8 mouse cellular contexts compared by ENCODE assay signal in the genomic region with DNA sequence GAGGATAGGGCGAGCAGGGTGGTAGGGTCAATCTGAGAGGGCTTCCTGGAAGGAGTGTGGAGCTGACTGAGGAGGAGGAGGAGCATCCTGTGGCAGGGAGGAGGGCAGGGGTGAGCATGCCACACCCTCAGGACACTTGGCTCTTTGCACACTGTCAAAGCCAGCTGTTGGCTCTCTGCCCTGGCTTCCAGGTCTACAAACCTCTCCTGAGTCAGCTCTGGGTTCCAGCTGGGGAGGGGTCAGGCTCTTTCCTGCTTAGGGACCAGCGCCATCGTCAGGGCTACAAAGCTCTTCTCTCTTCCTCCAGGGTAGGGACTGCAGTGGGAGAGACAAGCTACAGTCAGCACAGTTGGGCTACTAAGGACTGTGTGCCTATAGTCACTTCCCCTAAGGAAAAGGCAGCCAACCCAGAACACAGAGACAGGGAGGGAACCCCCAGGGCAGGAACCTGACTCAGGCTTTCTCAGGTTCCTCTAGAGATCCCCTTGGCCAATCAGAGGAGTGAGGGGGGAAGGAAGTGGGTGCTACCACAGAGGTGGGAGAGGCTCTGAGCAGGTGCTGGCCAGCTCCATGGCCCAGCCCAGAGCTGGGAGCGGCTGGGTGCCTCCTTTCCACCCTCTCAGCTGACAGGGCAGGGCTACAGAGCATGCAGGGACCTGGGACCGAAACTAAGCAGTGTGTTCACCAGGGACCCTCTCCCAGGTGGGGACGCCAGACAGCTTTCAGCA. TPM values are rescaled to one million over a fixed set of nuclear protein-coding genes. Genes with fewer than 3 reads are reported as not detected.
DNase-seq lines count a peak whose midpoint lies in the region; ATAC-seq and TF ChIP-seq lines count a peak whose summit lies in the region.
"Had no signal": no experiment of that assay in that cellular context is flagged by ENCODE, and none has a peak within 500 bp of the region (broad histone marks: within the 10 kb centered on the region; RNA-seq: fewer than 3 reads in every experiment).

No protein-coding gene starts in this region.

- 51% methylated on average over 6 of the region's 6 CpGs for WGBS in heart, embryonic 15.5 days
- 40% methylated on average over 6 of the region's 6 CpGs for WGBS in liver, postnatal 0 days (ENCODE audit: insufficient replicate concordance)

- peak overlapping the region; percentile 55 for H3K27ac ChIP-seq in heart, embryonic 15.5 days
- no peak overlapping the region for H3K27ac ChIP-seq in liver, postnatal 0 days (ENCODE audit: low read depth)

- H3K4me3 ChIP-seq in heart, embryonic 15.5 days, result no peak overlapping the region
- no peak overlapping the region for H3K4me3 ChIP-seq in liver, postnatal 0 days (ENCODE audit: low read depth, low read length)
- H3K4me3 ChIP-seq: myocyte had no signal

- H3K4me1 ChIP-seq in heart, embryonic 15.5 days (replicated peaks), result peaks cover 48% of the 10 kb centered on the region
- peaks cover 2% of the 10 kb centered on the region; the same call in 1 of the 2 replicates for H3K4me1 ChIP-seq in liver, postnatal 0 days (ENCODE audit: insufficient read depth)

- ATAC-seq in heart, embryonic 15.5 days (replicated peaks; ENCODE audit: insufficient number of reproducible peaks, insufficient read depth, low FRiP score, low read depth), result 0 out of 2 replicates have a peak, but pooled peaks have one; percentile 38
- no peak; the same call in 1 of the 2 replicates for ATAC-seq in liver, postnatal 0 days

- DNase-seq in urinary bladder, postnatal 14 days (ENCODE audit: low spot score), result peak; percentile 69
- DNase-seq in urinary bladder, adult 18-20 months (ENCODE audit: low spot score in 2 of 2), result no peak
- peak; percentile 24 for DNase-seq in liver, postnatal 0 days
- DNase-seq in layer of hippocampus, adult 9-11 months, result no peak
- DNase-seq in gastrocnemius, postnatal 10 days, result no peak
- no peak for DNase-seq in layer of hippocampus, adult 8-10 months (ENCODE audit: low spot score in 2 of 2)

- H3K9me3 ChIP-seq in heart, embryonic 15.5 days (replicated peaks), result no peaks in the 10 kb centered on the region
- no peaks in the 10 kb centered on the region for H3K9me3 ChIP-seq in liver, postnatal 0 days (ENCODE audit: low read length)

- TF ChIP-seq EP300 in liver, postnatal 0 days (IDR thresholded peaks at IDR 0.05; ENCODE audit: low read depth), result no peak

- H3K27me3 ChIP-seq in heart, embryonic 15.5 days, result no peaks in the 10 kb centered on the region
- H3K27me3 ChIP-seq in liver, postnatal 0 days (ENCODE audit: insufficient read depth, low read length), result no peaks in the 10 kb centered on the region

- H3K4me2 ChIP-seq in heart, embryonic 15.5 days, result no peak overlapping the region
- H3K4me2 ChIP-seq in liver, postnatal 0 days (ENCODE audit: low read depth, low read length), result no peak overlapping the region

- no peak overlapping the region for H3K9ac ChIP-seq in heart, embryonic 15.5 days
- no peak overlapping the region for H3K9ac ChIP-seq in liver, postnatal 0 days (replicated peaks)

- TF ChIP-seq CTCF in liver, postnatal 0 days (IDR thresholded peaks at IDR 0.05; ENCODE audit: low read depth), result no peak

- H3K36me3 ChIP-seq in heart, embryonic 15.5 days, result no peaks in the 10 kb centered on the region
- H3K36me3 ChIP-seq in liver, postnatal 0 days (replicated peaks; ENCODE audit: insufficient read depth, low read length), result no peaks in the 10 kb centered on the region

RNA-seq across cellular contexts. Expression of a gene that starts 24.8 kb away (rescaled TPM):
- 0.64 and 0.94 TPM in 2 replicates for polyA plus RNA-seq in heart, embryonic 15.5 days (2015; fragmentation: Nextera tagmentation; extraction: Ambion mirVana)
- polyA plus RNA-seq in liver, postnatal 0 days (2015; fragmentation: Nextera tagmentation; extraction: Ambion mirVana), result 0.22 and 0.30 TPM in 2 replicates
- under 1 TPM; 0.21 to 0.23 TPM for total RNA-seq in gastrocnemius, postnatal 10 days (2021)
- under 1 TPM; 0.16 to 0.52 (median 0.17) TPM for total RNA-seq in layer of hippocampus, adult 8-10 months (2022)
- polyA plus RNA-seq: myocyte had no signal

Comparison
In these comparisons a context has a peak if more than half of its experiments do, and no peak if none do; other contexts are left out.
1. DNase-seq: peak in urinary bladder, postnatal 14 days (single experiment) and liver, postnatal 0 days (single experiment); none in urinary bladder, adult 18-20 months (0 of 2), layer of hippocampus, adult 9-11 months (single experiment), gastrocnemius, postnatal 10 days (single experiment) and layer of hippocampus, adult 8-10 months (0 of 2).